Mouse (Mus musculus) megakaryocyte, embryonic 14.5 days (primary cell): Measurements from ENCODE around the gene P3h4.

ENCODE experiments used
- FLI1 ChIP-seq: IDR thresholded peaks from 2 replicates; pipeline ENCODE4 v1.6.1; 2012; ENCODE audit warnings: low read length, inconsistent platforms, mixed read lengths
- GATA1 ChIP-seq: IDR thresholded peaks from 3 replicates; pipeline ENCODE4 v1.6.1; 2012; ENCODE audit warnings: mixed read lengths, low read length, inconsistent platforms, borderline replicate concordance

DNA sequence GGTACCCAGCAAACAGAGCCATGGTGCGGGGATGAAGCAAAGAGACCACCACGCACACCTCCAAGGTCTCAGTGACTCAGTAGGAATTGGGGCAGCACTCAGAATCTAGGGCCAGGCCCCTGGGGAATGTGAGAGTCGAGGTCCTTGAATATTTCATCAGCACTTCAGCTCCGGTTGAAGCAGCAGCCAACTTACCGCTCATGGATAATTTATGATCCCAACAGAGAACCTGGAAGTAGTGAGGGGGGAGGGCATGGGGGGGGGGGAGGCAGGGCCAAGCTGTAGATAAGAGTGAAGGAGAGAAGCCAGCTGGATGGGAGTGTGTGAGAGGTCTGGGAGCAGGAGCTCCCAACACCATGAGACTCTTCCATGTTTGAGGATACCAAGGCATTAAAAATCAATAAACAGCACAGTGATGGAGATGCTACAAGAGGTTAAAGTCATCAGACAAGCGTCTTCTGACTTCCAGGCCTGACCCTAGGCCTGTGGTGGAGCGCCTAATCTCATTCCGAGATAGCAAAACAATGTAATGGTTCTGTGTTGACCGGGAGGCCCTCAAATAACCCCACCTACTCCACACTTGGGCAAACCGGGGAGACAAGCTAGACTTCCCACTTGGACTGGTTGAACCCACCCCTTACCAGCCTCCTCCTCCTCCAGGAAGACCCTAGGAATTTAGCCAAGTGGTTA, 11.0 kb downstream of the P3h4 start:
- TF ChIP-seq FLI1 (no peak), GATA1 (no peak)
